Mouse (Mus musculus): ENCODE data around the gene Bpifb5.
A peak's percentile ranks its signal among the peaks of the same experiment; 100 is the strongest.
"Not testable (repeated sequence)": the region's sequence is repeated elsewhere in the genome, so short reads cannot be mapped to it uniquely, and the experiment has no call there.

Gene Bpifb5

DNA sequence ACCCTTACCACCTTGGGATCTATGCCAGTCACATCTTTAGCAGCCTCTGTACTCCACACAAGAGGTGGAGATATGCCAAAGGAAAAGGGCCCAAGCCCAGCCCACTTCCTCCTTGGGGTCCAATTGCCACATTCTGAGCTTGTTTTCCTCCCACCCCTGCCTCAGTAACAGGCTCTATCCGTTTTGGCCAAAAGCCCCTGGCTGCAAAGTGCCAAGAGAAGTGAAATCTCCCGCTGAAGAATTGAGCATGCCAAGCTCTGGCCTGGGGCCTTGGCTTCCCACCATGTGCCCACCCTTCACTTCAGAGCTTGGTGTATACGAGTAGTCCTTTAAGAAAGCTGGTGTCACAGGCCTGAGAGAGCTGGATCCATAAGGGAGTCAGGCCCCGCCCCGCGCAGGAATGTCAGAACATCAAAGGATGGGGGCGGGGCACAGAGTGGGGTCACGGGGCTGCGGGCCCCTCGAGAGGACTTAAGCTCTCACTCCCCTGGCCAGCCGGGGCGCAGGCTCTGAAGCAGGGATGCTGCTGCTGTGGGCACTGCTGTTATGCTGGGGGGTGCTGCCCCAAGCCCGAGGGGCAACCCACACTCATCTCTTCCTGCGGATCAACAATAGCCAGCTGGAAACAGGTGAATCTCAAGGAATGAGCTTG, at the start of gene Bpifb5:
Gene Bpifb5 (plus strand): TSS at position 478 of the 652 bp plus-strand sequence.
- DNase-seq (ENCODE audit: low spot score): no peak

- DNase-seq (ENCODE audit: low spot score): not testable (repeated sequence)
These were observed 41.6 kb upstream of the Bpifb5 start for GRCm38 (mm10) chr2:154181900-154182299.

GRCm38 (mm10) chr2:154183061-154183460, 40.5 kb upstream of the Bpifb5 start:
- not testable (repeated sequence) for DNase-seq (ENCODE audit: low spot score)

DNA sequence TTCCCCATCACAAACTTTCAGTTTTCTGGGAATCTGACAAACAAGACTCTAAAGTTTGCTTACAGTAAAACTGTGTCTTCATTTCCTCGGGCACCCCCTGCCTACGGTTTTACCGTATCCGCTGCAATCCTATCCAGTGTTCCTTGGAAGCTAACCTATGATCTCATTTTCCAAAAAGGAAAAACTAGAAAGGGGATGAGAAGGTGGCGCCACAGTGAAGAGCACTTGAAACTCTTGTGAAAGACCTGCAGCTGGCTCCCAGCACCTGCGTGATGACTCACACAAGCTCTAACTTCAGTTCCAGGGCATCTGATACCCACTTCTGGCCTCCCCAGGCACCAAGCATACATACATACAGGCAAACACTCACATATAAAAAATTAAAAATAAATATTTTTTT, 38.2 kb upstream of the Bpifb5 start:
- no peak for DNase-seq (ENCODE audit: low spot score)

DNA sequence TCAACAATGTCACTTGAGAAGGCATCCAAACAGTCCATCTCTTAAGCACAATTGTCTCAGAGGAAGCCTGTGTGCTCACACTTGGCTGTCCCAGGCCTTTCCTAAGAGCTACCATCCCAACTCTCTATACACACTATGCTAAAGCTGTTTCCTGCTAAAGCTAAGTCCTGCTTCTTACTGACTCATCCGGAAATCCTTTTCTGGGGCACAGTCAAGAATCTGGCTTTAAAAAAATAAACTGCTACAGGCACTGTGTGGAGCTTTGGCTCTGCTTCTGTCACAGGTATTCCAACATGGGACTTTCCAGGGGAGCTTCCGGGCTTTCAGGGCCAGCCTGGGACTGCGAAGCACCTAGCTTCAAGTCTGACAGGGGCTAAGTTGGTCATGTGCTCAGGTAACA, 37.8 kb upstream of the Bpifb5 start:
- no peak for DNase-seq (ENCODE audit: low spot score)

DNA sequence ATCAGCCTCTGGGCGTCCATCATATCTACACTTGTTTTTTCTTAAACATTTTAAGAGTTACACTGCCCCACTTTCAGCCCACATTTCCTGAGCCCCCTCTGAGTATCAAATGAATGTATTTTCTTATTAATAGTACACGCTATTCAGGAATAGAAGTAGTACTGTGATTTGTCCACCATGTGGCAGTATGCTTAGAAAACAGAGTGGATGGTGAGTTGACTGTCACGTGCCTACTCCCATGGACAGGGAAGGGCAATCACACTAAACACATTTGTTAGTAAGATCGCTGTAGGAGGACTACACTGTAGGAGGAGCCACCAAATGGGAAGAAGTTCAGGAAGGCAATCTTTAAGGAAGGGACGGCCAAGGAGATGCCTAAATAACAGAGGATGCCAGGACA, 36.1 kb upstream of the Bpifb5 start:
- DNase-seq (ENCODE audit: low spot score): no peak

DNA sequence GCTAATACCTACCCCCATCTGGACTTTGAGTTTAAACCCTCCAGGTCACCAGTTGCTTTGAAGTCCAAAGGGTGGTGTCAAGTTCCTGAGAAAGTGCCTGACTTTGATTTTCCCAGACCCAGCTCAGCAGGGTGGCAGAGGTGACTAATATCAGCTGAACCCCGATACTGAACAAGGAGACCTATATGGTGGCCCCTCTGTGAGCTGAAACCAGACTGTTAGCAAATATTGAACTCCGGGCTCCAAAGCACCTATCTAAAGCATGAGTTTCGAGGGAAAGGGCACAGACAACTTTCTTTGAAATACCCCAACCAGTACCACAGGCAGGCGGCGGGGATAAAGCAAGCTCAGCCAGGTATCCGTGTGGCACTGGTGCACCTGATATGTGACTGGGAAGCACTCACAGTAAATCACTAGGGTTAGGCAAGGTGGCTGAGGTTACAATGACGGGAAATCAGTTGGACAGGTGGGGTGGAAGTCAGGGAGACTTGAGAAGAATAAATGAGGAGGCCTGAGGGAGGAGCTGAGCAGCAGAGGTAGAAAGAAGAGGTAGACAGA, 33.6 kb upstream of the Bpifb5 start:
- DNase-seq (ENCODE audit: low spot score): no peak

- DNase-seq (ENCODE audit: low spot score): no peak
These were observed 32.8 kb upstream of the Bpifb5 start, which contains the start of gene Bpifb1 for GRCm38 (mm10) chr2:154190546-154191258. Bpifb1 (plus strand) TSS chr2:154190818.

- no peak for DNase-seq (ENCODE audit: low spot score)
These were observed 31.4 kb upstream of the Bpifb5 start for GRCm38 (mm10) chr2:154192141-154192540.

GRCm38 (mm10) chr2:154193071-154193470, 30.5 kb upstream of the Bpifb5 start:
- DNase-seq (ENCODE audit: low spot score): no peak

- no peak for DNase-seq (ENCODE audit: low spot score)
These were observed 29.5 kb upstream of the Bpifb5 start for GRCm38 (mm10) chr2:154193994-154194504.

DNA sequence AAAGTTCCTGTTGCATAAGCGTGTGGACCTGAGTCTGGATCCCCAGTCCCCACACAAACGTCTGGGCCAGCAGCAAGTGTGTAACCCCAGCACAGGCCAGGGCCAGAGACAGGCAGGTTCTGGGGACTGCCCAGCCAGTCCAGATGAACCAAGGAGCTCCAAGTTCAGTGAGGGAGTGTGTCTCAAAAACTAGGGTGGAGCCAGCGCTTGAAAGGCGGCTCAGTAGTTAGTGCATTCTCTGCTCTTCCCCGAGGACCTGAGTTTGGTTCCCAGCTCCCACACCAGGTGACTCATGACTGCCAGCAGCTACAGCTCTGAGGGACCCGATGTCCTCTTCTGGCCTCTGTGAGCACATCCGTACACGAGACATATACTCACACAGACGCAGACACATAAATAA, 26.5 kb upstream of the Bpifb5 start:
- DNase-seq (ENCODE audit: low spot score): no peak

GRCm38 (mm10) chr2:154204630-154205029, 18.9 kb upstream of the Bpifb5 start:
- DNase-seq (ENCODE audit: low spot score): no peak

DNA sequence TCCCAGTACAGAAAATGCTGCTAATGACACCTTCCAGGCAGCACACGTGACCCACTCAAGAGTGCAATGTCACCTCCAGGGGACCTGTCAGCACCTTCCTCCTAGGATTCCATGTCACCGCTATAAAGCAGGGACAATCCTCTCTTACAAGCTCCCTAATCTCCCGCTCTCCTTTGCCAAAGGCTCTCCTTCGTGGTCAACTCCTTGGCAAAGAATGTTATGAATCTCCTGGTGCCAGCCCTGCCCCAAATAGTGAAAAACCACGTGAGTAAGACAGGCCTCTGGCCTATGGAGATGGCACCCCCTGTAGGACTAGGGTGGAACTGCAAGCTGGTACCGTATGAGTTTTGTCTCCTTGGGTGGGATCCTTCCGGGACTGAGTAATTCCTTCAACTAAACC, 16.6 kb upstream of the Bpifb5 start:
- no peak for DNase-seq (ENCODE audit: low spot score)

DNA sequence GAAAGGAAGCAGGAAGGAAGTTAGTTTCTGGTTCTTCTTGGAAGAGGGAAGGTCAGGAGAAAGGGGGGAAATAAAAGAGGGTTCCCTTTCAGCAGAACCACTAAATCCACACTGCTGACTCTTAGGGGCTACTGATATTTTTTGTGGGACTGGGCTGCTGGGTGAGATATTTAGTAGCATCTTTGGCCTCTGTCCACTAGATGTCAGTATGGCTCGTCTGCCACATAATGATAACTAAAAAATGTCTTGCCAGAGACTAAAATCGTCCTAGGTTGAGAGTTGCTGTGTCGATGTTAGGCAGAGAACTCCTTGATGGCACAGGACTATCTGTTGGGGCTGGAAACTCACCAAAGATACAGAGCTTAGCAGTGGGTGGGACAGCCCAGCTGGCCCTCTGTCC, 14.4 kb upstream of the Bpifb5 start:
- DNase-seq (ENCODE audit: low spot score): no peak

GRCm38 (mm10) chr2:154211121-154211520, 12.4 kb upstream of the Bpifb5 start:
- no peak for DNase-seq (ENCODE audit: low spot score)

GRCm38 (mm10) chr2:154211881-154212280, 11.7 kb upstream of the Bpifb5 start:
- DNase-seq (ENCODE audit: low spot score): peak; percentile 32

- no peak for DNase-seq (ENCODE audit: low spot score)
These were observed 8.4 kb upstream of the Bpifb5 start for GRCm38 (mm10) chr2:154215191-154215590.

- DNase-seq (ENCODE audit: low spot score): no peak
These were observed 3.6 kb upstream of the Bpifb5 start for GRCm38 (mm10) chr2:154219950-154220349.

DNA sequence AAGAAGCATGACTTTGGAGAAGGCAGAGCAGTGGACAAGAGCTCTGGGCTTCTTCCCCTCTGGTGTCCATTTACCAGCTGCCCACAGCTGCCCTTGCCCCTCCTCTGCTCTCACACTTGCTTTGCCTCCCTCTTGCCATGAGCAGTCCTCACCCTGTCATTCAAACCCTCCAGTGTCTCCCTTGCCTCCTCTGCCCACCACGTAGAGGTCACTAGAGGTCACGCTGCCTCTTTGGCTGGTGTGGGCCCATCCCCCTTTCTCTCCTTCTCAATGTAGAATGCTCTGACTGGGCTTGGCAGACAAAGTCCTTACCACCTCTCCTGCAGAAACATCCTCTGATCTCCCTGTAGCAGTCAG, 353 bp downstream of the Bpifb5 start:
- no peak for DNase-seq (ENCODE audit: low spot score)

GRCm38 (mm10) chr2:154226991-154227390, 3.4 kb downstream of the Bpifb5 start:
- DNase-seq (ENCODE audit: low spot score): no peak

DNA sequence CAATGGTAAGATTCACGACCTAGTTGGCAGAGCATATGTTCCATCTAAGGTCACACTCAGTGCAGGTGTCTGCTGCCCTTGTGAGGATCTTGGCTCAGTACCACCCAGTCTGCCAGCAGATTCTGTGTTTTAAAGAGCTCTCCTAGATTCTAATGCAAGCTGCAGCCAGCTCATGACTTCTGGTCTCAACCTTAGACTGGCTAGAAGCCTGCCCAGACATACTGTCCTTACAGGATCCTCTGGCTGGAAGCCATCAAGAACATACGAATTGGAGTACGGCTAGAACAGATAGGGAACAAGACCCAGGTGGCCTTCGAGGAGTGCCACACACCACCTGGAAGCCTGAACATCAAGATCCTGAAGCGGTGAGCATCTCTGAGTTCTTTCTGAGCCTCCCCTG, 4.3 kb downstream of the Bpifb5 start:
- no peak for DNase-seq (ENCODE audit: low spot score)

DNA sequence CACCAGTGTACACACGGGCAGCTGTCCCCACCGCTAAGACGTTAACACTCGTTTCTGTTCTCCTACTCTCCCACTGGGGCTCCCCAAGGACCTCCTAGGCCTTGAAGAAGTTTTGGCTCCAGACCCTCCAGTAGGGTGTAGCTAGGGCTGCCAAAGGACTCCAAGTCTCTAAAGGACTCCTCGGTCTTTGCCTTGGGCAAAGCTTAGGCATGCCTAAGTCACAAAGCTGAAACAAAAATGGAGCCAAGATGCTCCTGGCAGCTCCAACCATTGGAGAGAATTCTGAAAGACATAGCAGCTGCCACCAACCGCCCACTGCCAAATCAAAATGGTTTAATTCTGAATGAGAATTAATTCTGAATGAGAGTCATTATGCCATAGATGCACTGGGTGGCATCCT, 9.9 kb downstream of the Bpifb5 start:
- peak; percentile 49 for DNase-seq (ENCODE audit: low spot score)

Measured in layer of hippocampus, adult 9-10 months (tissue).